Mouse (Mus musculus) MEL (cell line): ENCODE measurements at regions not wholly inside any gene's neighbourhood (a gene's known extent, or its start where the extent isn't known, plus 50 kb on each side); places are given as distances from the start of the nearest gene placed in this dataset.

Experiments used
- DNase-seq: peaks from one replicate; pipeline ENCODE4 v3.0.0; 2011; ENCODE audit warnings: low read depth, low spot score
- H3K27ac ChIP-seq: 2 replicates; pipeline ENCODE4 v1.5.1; 2012; ENCODE audit warnings: low read depth, mild to moderate bottlenecking, control low read depth, low read length, moderate library complexity; ENCODE audit not compliant: control insufficient read depth
- H3K27me3 ChIP-seq, 2 experiments: fragments of 150-350 bp in 1 of 2; sonication (generic) in 1 of 2; 2 replicates each; pipeline ENCODE4 v1.6.1; 2012; ENCODE audit warnings: low read length in 2 of 2, mild to moderate bottlenecking in 2 of 2, improper control_type of control experiment in 1 of 2, moderate library complexity in 1 of 2; ENCODE audit not compliant: insufficient read depth in 2 of 2, control insufficient read depth in 1 of 2
- H3K36me3 ChIP-seq, 2 experiments: 2 replicates each; pipeline ENCODE4 v1.6.1; 2012 to 2014; ENCODE audit warnings: low read length in 2 of 2, improper control_type of control experiment in 1 of 2, inconsistent platforms in 1 of 2, mild to moderate bottlenecking in 1 of 2; ENCODE audit not compliant: insufficient read depth in 2 of 2, control insufficient read depth in 1 of 2
- H3K4me1 ChIP-seq, 2 experiments: fragments of 150-350 bp in 1 of 2; sonication (generic) in 1 of 2; 2 replicates each; pipeline ENCODE4 v1.6.1; 2012; ENCODE audit warnings: low read length in 2 of 2, improper control_type of control experiment in 1 of 2, mild to moderate bottlenecking in 1 of 2; ENCODE audit not compliant: insufficient read depth in 2 of 2, control insufficient read depth in 1 of 2
- H3K4me3 ChIP-seq, 2 experiments: fragments of 150-350 bp in 1 of 2; sonication (generic) in 1 of 2; 2 replicates each; pipeline ENCODE4 v1.5.1; 2012; ENCODE audit warnings: low read depth in 2 of 2, low read length in 2 of 2, mild to moderate bottlenecking in 2 of 2, moderate library complexity in 2 of 2, control low read depth in 1 of 2, improper control_type of control experiment in 1 of 2; ENCODE audit not compliant: control insufficient read depth in 1 of 2, insufficient read depth in 1 of 2
- H3K79me2 ChIP-seq: 2 replicates; pipeline ENCODE4 v1.6.1; 2012; ENCODE audit warnings: mild to moderate bottlenecking, low read length, moderate library complexity; ENCODE audit not compliant: control insufficient read depth, poor library complexity, insufficient read depth
- H3K9ac ChIP-seq: 2 replicates; pipeline ENCODE4 v1.6.1; 2012; ENCODE audit warnings: low read depth, mild to moderate bottlenecking, control low read depth, low read length, moderate library complexity; ENCODE audit not compliant: control insufficient read depth, poor library complexity, severe bottlenecking
- H3K9me3 ChIP-seq: fragments of 150-350 bp; sonication (generic); replicated peaks from 2 replicates; pipeline ENCODE4 v1.6.1; 2012; ENCODE audit warnings: mild to moderate bottlenecking, low read length, improper control_type of control experiment, moderate library complexity; ENCODE audit not compliant: insufficient read depth
- BHLHE40 ChIP-seq: IDR thresholded peaks from 2 replicates; pipeline ENCODE4 v1.6.1; 2012; ENCODE audit warnings: low read depth, mild to moderate bottlenecking, inconsistent platforms, low read length, improper control_type of control experiment, borderline replicate concordance
- CHD1 ChIP-seq: IDR thresholded peaks from 2 replicates; pipeline ENCODE4 v1.6.1; 2012; ENCODE audit warnings: low read depth, mild to moderate bottlenecking, inconsistent platforms, low read length, improper control_type of control experiment
- CHD2 ChIP-seq: IDR thresholded peaks from 2 replicates; pipeline ENCODE4 v1.6.1; 2011; ENCODE audit warnings: low read length, improper control_type of control experiment
- ETS1 ChIP-seq: IDR thresholded peaks from 2 replicates; pipeline ENCODE4 v1.6.1; 2012; ENCODE audit warnings: low read depth, mild to moderate bottlenecking, inconsistent platforms, low read length, improper control_type of control experiment, moderate library complexity
- GABPA ChIP-seq: IDR thresholded peaks from 2 replicates; pipeline ENCODE4 v1.6.1; 2012; ENCODE audit warnings: low read depth, mild to moderate bottlenecking, inconsistent platforms, low read length, improper control_type of control experiment, moderate library complexity
- JUND ChIP-seq: IDR thresholded peaks from 2 replicates; pipeline ENCODE4 v1.6.1; 2011; ENCODE audit warnings: low read depth, mild to moderate bottlenecking, improper control_type of control experiment, low read length
- KAT2A ChIP-seq: conservative IDR thresholded peaks from 2 replicates; pipeline ENCODE4 v1.6.1; 2012; ENCODE audit warnings: low read depth, low read length, improper control_type of control experiment, inconsistent platforms
- MAFK ChIP-seq: IDR thresholded peaks from 2 replicates; pipeline ENCODE4 v1.6.1; 2011; ENCODE audit warnings: low read depth, mild to moderate bottlenecking, low read length, improper control_type of control experiment, borderline replicate concordance
- MAZ ChIP-seq: IDR thresholded peaks from 2 replicates; pipeline ENCODE4 v1.6.1; 2012; ENCODE audit warnings: low read depth, mild to moderate bottlenecking, inconsistent platforms, low read length, improper control_type of control experiment
- NELFE ChIP-seq: IDR thresholded peaks from 2 replicates; pipeline ENCODE4 v1.6.1; 2011; ENCODE audit warnings: low read depth, low read length, improper control_type of control experiment
- NRF1 ChIP-seq: IDR thresholded peaks from 2 replicates; pipeline ENCODE4 v1.6.1; 2014; ENCODE audit warnings: low read depth, mild to moderate bottlenecking, inconsistent platforms, low read length, improper control_type of control experiment, moderate library complexity; ENCODE audit not compliant: poor library complexity, insufficient read depth, severe bottlenecking
- POLR2AphosphoS5 ChIP-seq: IDR thresholded peaks from 2 replicates; pipeline ENCODE4 v1.6.1; 2012; ENCODE audit warnings: low read depth, borderline replicate concordance, mild to moderate bottlenecking, inconsistent platforms, low read length, moderate library complexity, mixed read lengths
- RAD21 ChIP-seq: IDR thresholded peaks from 2 replicates; pipeline ENCODE4 v1.6.1; 2011; ENCODE audit warnings: mild to moderate bottlenecking, low read depth, low read length, improper control_type of control experiment
- RCOR1 ChIP-seq: IDR thresholded peaks from 2 replicates; pipeline ENCODE4 v1.6.1; 2012; ENCODE audit warnings: low read depth, mild to moderate bottlenecking, inconsistent platforms, low read length, improper control_type of control experiment
- SIN3A ChIP-seq: IDR thresholded peaks from 2 replicates; pipeline ENCODE4 v1.6.1; 2012; ENCODE audit warnings: low read length, improper control_type of control experiment, inconsistent platforms
- SMC3 ChIP-seq: IDR thresholded peaks from 2 replicates; pipeline ENCODE4 v1.6.1; 2011; ENCODE audit warnings: low read depth, low read length, improper control_type of control experiment
- TBP ChIP-seq: IDR thresholded peaks from 2 replicates; pipeline ENCODE4 v1.8.0; 2011; ENCODE audit warnings: low read depth, low read length, improper control_type of control experiment
- TCF12 ChIP-seq: IDR thresholded peaks from 2 replicates; pipeline ENCODE4 v1.6.1; 2014; ENCODE audit warnings: low read depth, mild to moderate bottlenecking, inconsistent platforms, low read length, improper control_type of control experiment, moderate library complexity
- UBTF ChIP-seq: IDR thresholded peaks from 2 replicates; pipeline ENCODE4 v1.6.1; 2012; ENCODE audit warnings: low read depth, mild to moderate bottlenecking, inconsistent platforms, low read length, improper control_type of control experiment, moderate library complexity, borderline replicate concordance; ENCODE audit not compliant: insufficient read depth
- ZC3H11A ChIP-seq: IDR thresholded peaks from 2 replicates; pipeline ENCODE4 v1.6.1; 2012; ENCODE audit warnings: low read depth, mild to moderate bottlenecking, inconsistent platforms, low read length, improper control_type of control experiment
- ZMIZ1 ChIP-seq: IDR thresholded peaks from 2 replicates; pipeline ENCODE4 v1.6.1; 2012; ENCODE audit warnings: low read depth, mild to moderate bottlenecking, inconsistent platforms, low read length, improper control_type of control experiment, moderate library complexity

DNA sequence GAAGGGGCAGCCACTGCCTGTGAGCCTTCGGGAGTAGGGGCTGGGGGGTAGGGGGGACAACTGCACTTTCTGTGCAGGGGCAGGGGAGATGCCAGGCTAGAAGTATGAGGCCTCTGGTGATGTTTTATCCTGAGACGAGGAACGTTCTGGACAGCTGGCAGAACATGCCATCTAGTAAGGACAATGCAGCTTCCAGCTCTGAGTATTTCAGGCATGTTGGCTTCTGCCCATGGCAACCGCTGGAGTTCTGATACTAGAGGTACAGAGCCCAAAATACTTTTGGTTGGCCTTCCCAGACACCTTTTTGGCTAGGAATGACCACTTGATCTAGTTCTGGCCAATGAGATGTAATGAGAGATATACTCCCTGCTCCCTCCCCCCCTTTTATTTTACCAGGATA lies 52.5 kb upstream of the Irx3 start:
- H3K4me3 ChIP-seq = no peak overlapping the region
- H3K27ac ChIP-seq = no peak overlapping the region
- DNase-seq = no peak
- H3K27me3 ChIP-seq = no peaks in the 10 kb centered on the region
- H3K4me1 ChIP-seq = no peaks in the 10 kb centered on the region
- H3K9ac ChIP-seq = no peak overlapping the region
- no peaks in the 10 kb centered on the region for H3K9me3 ChIP-seq
- no peaks in the 10 kb centered on the region for H3K79me2 ChIP-seq
- no peak for TF ChIP-seq JUND
- TF ChIP-seq POLR2AphosphoS5 = no peak
- no peak for TF ChIP-seq GABPA
- TF ChIP-seq RCOR1 = no peak
- no peak for TF ChIP-seq NRF1
- TF ChIP-seq MAZ = no peak
- no peak for TF ChIP-seq RAD21
- TF ChIP-seq NELFE = no peak
- no peak for TF ChIP-seq ZMIZ1
- no peak for TF ChIP-seq ZC3H11A
- TF ChIP-seq MAFK = no peak
- no peak for TF ChIP-seq KAT2A
- TF ChIP-seq CHD1 = no peak
- no peak for TF ChIP-seq SMC3
- no peak for TF ChIP-seq BHLHE40
- H3K36me3 ChIP-seq = no peaks in the 10 kb centered on the region

DNA sequence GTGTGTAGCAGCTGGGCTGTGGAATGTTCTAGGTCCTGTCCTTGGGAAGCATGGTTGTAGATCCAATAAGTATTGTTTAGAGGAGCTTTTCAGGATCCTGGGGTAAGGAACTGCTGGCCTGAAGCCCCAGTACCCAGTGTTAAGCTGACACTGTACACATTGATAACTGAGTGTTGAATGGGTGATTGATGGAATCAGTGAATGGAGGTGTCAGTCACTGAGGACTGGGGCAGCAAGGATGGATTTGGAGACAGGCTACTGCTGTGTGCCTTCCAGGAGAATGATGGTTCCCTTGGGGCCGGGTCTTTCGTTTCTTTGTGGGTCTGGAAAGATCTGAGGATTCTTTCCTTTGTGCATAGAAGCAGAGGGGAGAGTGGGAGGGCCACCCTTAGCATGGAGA lies 51.9 kb upstream of the Irx3 start:
- no peaks in the 10 kb centered on the region for H3K27me3 ChIP-seq
- no peak overlapping the region for H3K4me3 ChIP-seq
- H3K79me2 ChIP-seq = no peaks in the 10 kb centered on the region
- no peaks in the 10 kb centered on the region for H3K9me3 ChIP-seq
- H3K36me3 ChIP-seq = no peaks in the 10 kb centered on the region
- no peak for TF ChIP-seq CHD2
- TF ChIP-seq SIN3A = no peak
- no peak for TF ChIP-seq MAFK
- no peak for TF ChIP-seq TBP
- TF ChIP-seq NRF1 = no peak
- TF ChIP-seq JUND = no peak
- no peak for TF ChIP-seq ZC3H11A
- TF ChIP-seq ETS1 = no peak
- no peak for TF ChIP-seq UBTF
- TF ChIP-seq TCF12 = no peak
- no peak for DNase-seq
- no peaks in the 10 kb centered on the region for H3K4me1 ChIP-seq
- H3K9ac ChIP-seq = no peak overlapping the region
- no peak overlapping the region for H3K27ac ChIP-seq
